Mouse (Mus musculus) testis, postnatal 14 days (tissue): ENCODE measurements around the gene Nucb1.
A peak's percentile ranks its signal among the peaks of the same experiment; 100 is the strongest.

Experiments used
- DNase-seq: peaks from one replicate; pipeline ENCODE4 v3.0.0; 2021; ENCODE audit warnings: low spot score

Gene Nucb1

GRCm38 (mm10) chr7:45461781-45462180 is 48.4 kb downstream of the Nucb1 start:
- peak; percentile 40 for DNase-seq

GRCm38 (mm10) chr7:45461326-45461725 is 48.9 kb downstream of the Nucb1 start:
- peak; percentile 40 for DNase-seq

- DNase-seq = peak; percentile 63
These were observed 49.3 kb downstream of the Nucb1 start for GRCm38 (mm10) chr7:45460860-45461314.

- no peak for DNase-seq
These were observed 49.8 kb downstream of the Nucb1 start for GRCm38 (mm10) chr7:45460377-45460776.

GRCm38 (mm10) chr7:45459564-45460140 is 50.6 kb downstream of the Nucb1 start, which contains the start of gene Ftl1:
Gene Ftl1, minus strand, starts transcription at chr7:45459884.
- DNase-seq = peak; percentile 95

GRCm38 (mm10) chr7:45458748-45459563 is 51.2 kb downstream of the Nucb1 start:
- DNase-seq = peak; percentile 79

- DNase-seq = no peak
These were observed 52.8 kb downstream of the Nucb1 start for GRCm38 (mm10) chr7:45457204-45458060.

GRCm38 (mm10) chr7:45456721-45457203 is 53.4 kb downstream of the Nucb1 start:
- no peak for DNase-seq

GRCm38 (mm10) chr7:45455932-45456696 is 54.1 kb downstream of the Nucb1 start:
- DNase-seq = no peak

- DNase-seq = no peak
These were observed 55.2 kb downstream of the Nucb1 start for GRCm38 (mm10) chr7:45454971-45455370.

- peak; percentile 83 for DNase-seq
These were observed 58.7 kb downstream of the Nucb1 start for GRCm38 (mm10) chr7:45451344-45451982.

- no peak for DNase-seq
These were observed 60.2 kb downstream of the Nucb1 start for GRCm38 (mm10) chr7:45449974-45450373.

GRCm38 (mm10) chr7:45447325-45447990 is 62.7 kb downstream of the Nucb1 start:
- DNase-seq = no peak

- DNase-seq = no peak
These were observed 63.6 kb downstream of the Nucb1 start for GRCm38 (mm10) chr7:45446589-45446988.

- DNase-seq = no peak
These were observed 66.4 kb downstream of the Nucb1 start for GRCm38 (mm10) chr7:45443526-45444420.
